Mouse (Mus musculus): ENCODE measurements around the gene Ankrd9. TPM values are rescaled to one million over a fixed set of nuclear protein-coding genes. Genes with fewer than 3 reads are reported as not detected.

Ankrd9 gene
- 13.2 and 14.2 TPM in 2 replicates for polyA plus RNA-seq (2016; fragmentation: Nextera tagmentation; extraction: Ambion mirVana)

GRCm38 (mm10) chr12:110978607-110979406 lies at the start of gene Ankrd9:
Gene Ankrd9, minus strand, starts transcription at chr12:110979040.
- under 1% methylated on average over 75 of the region's 90 CpGs for WGBS
- ATAC-seq (ENCODE audit: insufficient number of reproducible peaks, low FRiP score), result peak; percentile 97
- H3K4me1 ChIP-seq (replicated peaks), result peaks cover 18% of the 10 kb centered on the region

GRCm38 (mm10) chr12:111021577-111021976 lies 42.7 kb upstream of the Ankrd9 start:
- no peak for ATAC-seq (ENCODE audit: insufficient number of reproducible peaks, low FRiP score)
- Histone ChIP-seq H3K27me3 (replicated peaks) (no peaks in the 10 kb centered on the region), H3K9ac (no peak overlapping the region), H3K36me3 (no peaks in the 10 kb centered on the region), H3K27ac (ENCODE audit: poor library complexity, severe bottlenecking) (no peak overlapping the region), H3K9me3 (replicated peaks) (no peaks in the 10 kb centered on the region), H3K4me2 (no peak overlapping the region), H3K4me1 (replicated peaks) (no peaks in the 10 kb centered on the region), H3K4me3 (no peak overlapping the region)
- WGBS, result 34% methylated on average over 3 of the region's 3 CpGs

More at GRCm38 (mm10) chr12:110978607-110979406, at the start of gene Ankrd9:
- H3K9ac ChIP-seq, result peak within 1 kb of the TSS; percentile 90
- H3K27ac ChIP-seq (ENCODE audit: poor library complexity, severe bottlenecking), result peak within 1 kb of the TSS; percentile 85
- no peaks in the 10 kb centered on the region for H3K9me3 ChIP-seq (replicated peaks)
- peaks cover 30% of the 10 kb centered on the region for H3K36me3 ChIP-seq
- H3K4me3 ChIP-seq, result peak within 1 kb of the TSS; percentile 82
- H3K27me3 ChIP-seq (replicated peaks), result peaks cover 9% of the 10 kb centered on the region; the same call in 1 of the 2 replicates
- peak within 1 kb of the TSS; percentile 94 for H3K4me2 ChIP-seq

GRCm38 (mm10) chr12:111021138-111021537 lies 42.3 kb upstream of the Ankrd9 start:
- WGBS, result 36% methylated on average over 1 of the region's 1 CpGs
- Histone ChIP-seq H3K27me3 (replicated peaks) (no peaks in the 10 kb centered on the region), H3K4me1 (replicated peaks) (peaks cover under 1% of the 10 kb centered on the region; the same call in 1 of the 2 replicates), H3K9ac (no peak overlapping the region), H3K4me2 (no peak overlapping the region), H3K9me3 (replicated peaks) (no peaks in the 10 kb centered on the region), H3K4me3 (no peak overlapping the region), H3K27ac (ENCODE audit: poor library complexity, severe bottlenecking) (no peak overlapping the region), H3K36me3 (no peaks in the 10 kb centered on the region)
- ATAC-seq (ENCODE audit: insufficient number of reproducible peaks, low FRiP score), result 0 out of 2 replicates have a peak, but pooled peaks have one; percentile 26

- Histone ChIP-seq H3K9ac (no peak overlapping the region), H3K27me3 (replicated peaks) (no peaks in the 10 kb centered on the region), H3K4me3 (no peak overlapping the region), H3K4me2 (no peak overlapping the region), H3K9me3 (replicated peaks) (no peaks in the 10 kb centered on the region), H3K36me3 (no peaks in the 10 kb centered on the region), H3K27ac (ENCODE audit: poor library complexity, severe bottlenecking) (no peak overlapping the region), H3K4me1 (replicated peaks) (peaks cover 8% of the 10 kb centered on the region)
- no peak for ATAC-seq (ENCODE audit: insufficient number of reproducible peaks, low FRiP score)
- 84% methylated on average over 2 of the region's 2 CpGs for WGBS
Observed at GRCm38 (mm10) chr12:111019086-111019485, 40.2 kb upstream of the Ankrd9 start.

- WGBS, result 90% methylated on average over 11 of the region's 11 CpGs
- H3K4me2 ChIP-seq, result no peak overlapping the region
- H3K27me3 ChIP-seq (replicated peaks), result no peaks in the 10 kb centered on the region
- H3K9me3 ChIP-seq (replicated peaks), result no peaks in the 10 kb centered on the region
- ATAC-seq (ENCODE audit: insufficient number of reproducible peaks, low FRiP score), result no peak
- H3K4me1 ChIP-seq (replicated peaks), result peaks cover 8% of the 10 kb centered on the region
- no peak overlapping the region for H3K9ac ChIP-seq
- no peak overlapping the region for H3K27ac ChIP-seq (ENCODE audit: poor library complexity, severe bottlenecking)
- H3K36me3 ChIP-seq, result no peaks in the 10 kb centered on the region
- no peak overlapping the region for H3K4me3 ChIP-seq
Observed at GRCm38 (mm10) chr12:111018068-111018467, 39.2 kb upstream of the Ankrd9 start.

GRCm38 (mm10) chr12:111016807-111017206 lies 38.0 kb upstream of the Ankrd9 start:
- no peaks in the 10 kb centered on the region for H3K27me3 ChIP-seq (replicated peaks)
- peaks cover 8% of the 10 kb centered on the region for H3K4me1 ChIP-seq (replicated peaks)
- WGBS, result 78% methylated on average over 3 of the region's 3 CpGs
- H3K36me3 ChIP-seq, result no peaks in the 10 kb centered on the region
- H3K4me2 ChIP-seq, result no peak overlapping the region
- H3K4me3 ChIP-seq, result no peak overlapping the region
- no peak for ATAC-seq (ENCODE audit: insufficient number of reproducible peaks, low FRiP score)
- no peak overlapping the region for H3K9ac ChIP-seq
- H3K27ac ChIP-seq (ENCODE audit: poor library complexity, severe bottlenecking), result no peak overlapping the region
- 0 out of 2 replicates have a peak, but pooled peaks cover 4% of the 10 kb centered on the region for H3K9me3 ChIP-seq (replicated peaks)

GRCm38 (mm10) chr12:111009615-111010257 lies 30.9 kb upstream of the Ankrd9 start:
- no peak for ATAC-seq (ENCODE audit: insufficient number of reproducible peaks, low FRiP score)
- 15% methylated on average over 6 of the region's 6 CpGs for WGBS
- Histone ChIP-seq H3K36me3 (no peaks in the 10 kb centered on the region), H3K4me2 (no peak overlapping the region), H3K27ac (ENCODE audit: poor library complexity, severe bottlenecking) (peak overlapping the region; percentile 70), H3K27me3 (replicated peaks) (no peaks in the 10 kb centered on the region), H3K4me3 (no peak overlapping the region), H3K9ac (no peak overlapping the region), H3K9me3 (replicated peaks) (0 out of 2 replicates have a peak, but pooled peaks cover 4% of the 10 kb centered on the region), H3K4me1 (replicated peaks) (peaks cover 51% of the 10 kb centered on the region)

- H3K9ac ChIP-seq, result 0 out of 2 replicates have a peak overlapping the region, but pooled peaks have one; percentile 4
- peaks cover 51% of the 10 kb centered on the region for H3K4me1 ChIP-seq (replicated peaks)
- no peak overlapping the region for H3K4me3 ChIP-seq
- H3K36me3 ChIP-seq, result no peaks in the 10 kb centered on the region
- H3K9me3 ChIP-seq (replicated peaks), result 0 out of 2 replicates have a peak, but pooled peaks cover 4% of the 10 kb centered on the region
- no peaks in the 10 kb centered on the region for H3K27me3 ChIP-seq (replicated peaks)
- ATAC-seq (ENCODE audit: insufficient number of reproducible peaks, low FRiP score), result no peak
- no peak overlapping the region for H3K4me2 ChIP-seq
- 33% methylated on average over 11 of the region's 11 CpGs for WGBS
- peak overlapping the region; percentile 70 for H3K27ac ChIP-seq (ENCODE audit: poor library complexity, severe bottlenecking)
Observed at GRCm38 (mm10) chr12:111008500-111009490, 30.0 kb upstream of the Ankrd9 start.

DNA sequence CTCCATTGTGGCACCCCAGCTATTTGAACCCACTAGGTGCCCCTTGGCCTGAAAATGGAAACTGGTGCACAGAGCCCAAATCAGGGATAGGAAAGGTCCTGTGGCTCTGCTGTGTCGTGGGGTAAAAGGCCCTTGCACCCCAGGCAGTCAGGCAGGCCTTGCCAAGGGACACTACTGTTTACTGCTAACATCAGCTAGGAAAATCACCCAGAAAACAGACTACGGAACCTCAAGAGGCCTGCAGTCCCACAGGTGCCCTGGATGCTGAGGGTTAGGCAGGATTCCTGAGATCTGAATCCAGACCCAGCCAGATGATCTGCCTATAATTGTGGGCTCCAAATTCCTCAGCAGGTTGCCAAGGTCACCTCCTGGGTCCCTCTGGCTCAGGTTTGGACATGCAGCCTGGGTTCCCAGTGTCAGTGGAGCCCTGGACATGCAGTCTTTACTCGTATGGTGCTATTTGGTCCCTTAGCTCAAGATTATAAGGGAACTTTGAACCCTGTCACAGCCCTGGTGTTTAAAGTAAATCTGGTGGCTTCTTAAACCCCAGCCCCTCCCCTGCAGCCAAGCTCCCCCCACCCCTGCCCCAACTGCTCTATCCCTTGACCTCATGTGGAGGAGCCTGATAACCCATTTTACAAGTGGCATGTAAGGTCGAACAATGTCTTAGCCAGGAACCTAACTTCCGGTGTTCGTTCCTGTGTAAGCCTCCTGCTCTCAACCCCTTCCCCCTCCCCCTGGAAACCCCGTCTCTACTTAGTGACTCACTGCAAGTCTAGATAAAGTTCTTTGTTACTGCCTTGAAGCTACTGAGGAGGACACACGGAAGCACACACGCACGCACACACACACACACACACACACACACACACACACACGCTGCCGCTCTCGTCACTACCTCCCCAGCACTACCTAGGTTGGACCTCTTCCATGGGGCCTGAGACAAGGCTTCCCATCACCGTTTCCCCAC lies 28.6 kb upstream of the Ankrd9 start:
- H3K9me3 ChIP-seq (replicated peaks), result 0 out of 2 replicates have a peak, but pooled peaks cover 2% of the 10 kb centered on the region

More for the DNA sequence above, 28.6 kb upstream of the Ankrd9 start:
- Histone ChIP-seq H3K9ac (no peak overlapping the region), H3K4me2 (no peak overlapping the region), H3K27me3 (replicated peaks) (no peaks in the 10 kb centered on the region), H3K36me3 (no peaks in the 10 kb centered on the region), H3K4me3 (no peak overlapping the region), H3K27ac (ENCODE audit: poor library complexity, severe bottlenecking) (peak overlapping the region; percentile 70), H3K4me1 (replicated peaks) (peaks cover 51% of the 10 kb centered on the region)
- ATAC-seq (ENCODE audit: insufficient number of reproducible peaks, low FRiP score), result peak; percentile 67
- 38% methylated on average over 14 of the region's 14 CpGs for WGBS
